Mouse (Mus musculus): ENCODE measurements around the gene Med18.

Med18 gene

GRCm38 (mm10) chr4:132477833-132478232 lies 14.1 kb upstream of the Med18 start:
- DNase-seq: no peak

- DNase-seq: no peak
Observed at GRCm38 (mm10) chr4:132475895-132476878, 12.5 kb upstream of the Med18 start.

DNA sequence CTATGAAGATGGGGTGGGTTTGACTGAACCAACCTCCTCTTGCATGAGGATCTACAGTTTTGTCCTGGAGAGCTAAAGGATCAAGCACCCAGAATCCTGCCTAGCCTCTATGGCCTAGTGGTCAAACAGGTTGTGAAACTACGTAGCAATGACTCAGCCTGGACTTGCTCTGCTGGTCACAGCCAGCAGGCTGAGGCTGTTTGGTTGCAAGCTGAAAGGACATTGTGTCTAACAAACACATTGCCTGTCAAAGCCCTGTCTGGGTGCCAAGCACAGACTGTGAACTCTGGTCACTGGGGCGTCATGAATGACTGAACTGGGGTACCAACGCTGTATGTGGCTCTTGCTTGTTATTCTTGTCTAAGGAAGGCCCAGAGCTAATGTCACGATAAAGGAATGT lies 10.9 kb upstream of the Med18 start:
- DNase-seq: no peak

GRCm38 (mm10) chr4:132473411-132473810 lies 9.7 kb upstream of the Med18 start:
- DNase-seq: no peak

GRCm38 (mm10) chr4:132469873-132470272 lies 6.2 kb upstream of the Med18 start:
- DNase-seq: no peak

DNA sequence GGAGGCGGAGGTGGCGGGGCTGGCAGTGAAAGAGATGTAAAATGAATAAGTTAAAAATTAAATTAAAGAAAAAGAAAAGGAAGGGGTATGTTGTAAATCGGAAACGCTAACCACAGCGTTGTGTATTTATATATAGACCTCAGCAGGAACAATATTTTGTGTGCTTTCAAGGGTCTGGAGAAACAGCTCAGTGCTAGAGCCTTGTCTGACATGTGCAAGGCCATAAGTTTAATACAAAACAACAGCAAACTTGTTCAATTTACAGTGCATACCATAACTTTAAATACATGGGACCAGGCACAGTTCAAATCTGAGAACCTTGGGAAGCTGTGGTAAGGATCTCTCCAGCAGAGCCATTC lies 513 bp upstream of the Med18 start:
- DNase-seq: no peak

DNA sequence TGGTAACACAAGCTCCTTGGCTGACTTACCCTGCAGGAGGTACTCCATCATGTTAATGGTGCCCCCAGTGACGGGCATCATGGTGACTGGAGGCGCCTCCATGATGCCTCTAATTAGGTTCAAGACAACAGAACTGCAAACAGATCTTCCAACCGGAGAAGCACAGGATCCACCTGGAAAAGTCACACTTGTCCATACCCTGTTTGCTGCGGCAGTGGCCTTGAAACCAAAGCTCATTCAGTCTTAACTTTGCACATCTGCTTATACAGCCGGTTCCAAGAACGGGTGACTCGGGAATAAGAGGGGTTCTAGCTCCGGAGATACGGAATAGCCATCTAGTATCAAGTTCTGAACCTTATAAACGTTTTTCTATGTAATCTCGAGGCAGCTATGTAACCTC lies 885 bp downstream of the Med18 start:
- no peak for DNase-seq

DNA sequence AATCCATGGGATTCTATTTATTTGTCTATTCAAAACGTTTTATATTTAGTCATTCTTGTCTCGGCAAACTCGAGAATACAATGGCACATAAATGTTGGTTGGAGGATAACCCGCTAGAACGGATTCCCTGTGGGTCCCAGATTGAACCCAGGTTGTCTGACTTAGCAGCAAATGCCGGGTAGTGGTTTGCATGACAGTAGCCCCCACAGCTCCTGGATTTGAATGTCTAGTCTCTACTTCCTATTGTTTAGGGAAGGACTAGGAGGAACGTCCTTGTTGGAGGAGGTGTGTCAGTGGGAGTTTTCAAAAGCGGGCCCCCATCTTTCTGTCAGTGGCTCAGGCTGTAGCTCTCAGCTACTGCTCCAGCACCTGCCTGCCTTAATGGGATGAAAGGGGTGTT lies 3.5 kb downstream of the Med18 start:
- no peak for DNase-seq

GRCm38 (mm10) chr4:132455561-132455960 lies 8.2 kb downstream of the Med18 start:
- no peak for DNase-seq

DNA sequence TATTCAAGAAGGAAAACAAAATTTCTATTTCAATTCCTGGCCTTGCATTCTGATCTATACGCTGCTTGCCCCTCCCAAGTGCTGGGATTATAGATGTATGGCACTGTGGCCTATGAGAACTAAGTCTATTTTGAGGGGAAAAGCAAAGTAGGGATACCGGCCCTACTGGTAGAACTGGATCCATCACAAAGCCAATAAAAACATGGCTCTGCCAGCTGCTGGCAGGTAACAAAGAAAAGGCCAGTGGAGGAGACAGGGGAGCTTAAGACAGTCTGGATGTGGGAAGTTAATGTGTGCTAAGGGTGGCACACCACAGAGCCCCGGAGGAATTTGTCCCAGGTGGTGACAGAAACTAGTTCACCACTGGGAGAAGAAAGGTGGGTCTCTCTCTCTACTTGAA lies 8.6 kb downstream of the Med18 start:
- no peak for DNase-seq

DNA sequence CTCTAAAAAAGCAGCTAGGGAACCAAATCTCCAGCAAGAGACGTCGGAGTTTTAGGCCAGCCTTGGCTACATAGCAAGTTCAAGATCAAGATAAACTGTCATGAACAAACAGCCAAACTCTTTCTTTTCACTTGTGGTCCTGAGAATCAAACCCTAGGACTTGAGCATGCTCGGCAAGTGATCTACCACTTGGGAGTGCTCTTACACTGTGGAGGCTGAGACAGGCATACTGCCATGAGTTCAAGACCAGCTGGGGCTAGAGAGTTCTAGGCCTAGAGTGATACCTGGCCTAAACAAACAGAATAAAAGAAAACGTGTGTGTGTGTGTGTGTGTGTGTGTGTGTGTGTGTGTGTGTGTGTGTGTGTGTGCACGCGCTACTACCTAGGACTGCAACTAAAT lies 9.5 kb downstream of the Med18 start:
- DNase-seq: no peak

- DNase-seq: no peak
Observed at GRCm38 (mm10) chr4:132449778-132450177, 13.9 kb downstream of the Med18 start.

DNA sequence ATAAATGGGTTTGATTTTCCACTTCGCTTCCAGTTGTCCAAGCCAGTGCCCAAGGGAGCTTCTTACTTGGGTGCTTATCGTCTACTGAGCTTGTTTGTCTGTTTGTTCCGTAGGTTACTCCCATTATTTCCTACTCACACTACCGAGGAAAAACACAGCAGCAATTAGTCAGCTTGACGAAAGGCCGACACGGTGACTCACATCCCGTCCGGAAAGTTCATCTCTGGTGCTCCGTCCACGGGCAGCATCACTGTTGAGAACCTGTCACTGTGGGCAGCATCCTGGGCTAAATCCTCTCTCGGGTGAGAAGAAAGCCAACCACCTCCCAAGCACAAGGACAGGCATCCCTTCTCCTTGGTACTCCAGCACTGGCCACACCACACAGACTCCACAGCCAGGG lies 17.6 kb downstream of the Med18 start:
- DNase-seq: no peak

DNA sequence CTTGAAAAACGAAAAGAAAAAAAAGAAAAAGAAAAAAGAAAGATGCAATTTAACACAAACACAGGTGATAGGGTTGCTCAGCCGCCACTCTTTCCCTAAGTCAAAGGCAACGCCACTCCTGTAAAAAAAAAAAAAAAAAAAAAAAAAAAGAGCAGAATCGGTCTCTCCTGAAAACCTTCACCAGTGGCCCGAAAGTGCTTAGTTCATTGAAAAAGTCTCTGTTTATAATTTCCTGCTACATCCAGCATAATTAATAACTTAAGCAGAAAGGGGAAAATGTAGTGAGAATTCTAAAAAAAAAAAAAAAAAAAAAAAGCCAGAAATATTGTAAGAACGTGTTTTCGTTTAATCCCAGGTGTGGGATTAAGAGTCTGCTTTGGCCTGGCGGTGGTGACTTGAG lies 19.2 kb downstream of the Med18 start:
- no peak for DNase-seq

DNA sequence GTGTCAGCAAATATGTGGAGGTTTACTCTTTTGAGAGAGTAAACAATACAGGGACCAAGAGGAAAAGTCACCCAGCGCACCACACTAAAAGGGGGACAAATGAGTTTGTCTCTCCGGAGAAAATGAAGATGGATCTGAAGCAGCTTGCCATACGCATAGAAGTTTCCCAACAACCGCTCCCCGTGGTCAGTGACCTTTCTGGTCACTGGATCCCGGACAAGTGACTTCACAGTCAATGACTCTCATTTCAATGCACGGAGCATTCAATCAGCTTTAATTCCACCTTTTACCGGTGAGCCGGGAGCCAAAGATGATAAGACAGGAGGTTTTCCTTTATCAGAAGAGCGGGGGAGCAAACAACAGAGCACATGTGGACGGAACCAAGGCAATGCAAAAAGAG lies 25.9 kb downstream of the Med18 start:
- DNase-seq: no peak

- no peak for DNase-seq
Observed at GRCm38 (mm10) chr4:132432717-132433372, 30.9 kb downstream of the Med18 start.

DNA sequence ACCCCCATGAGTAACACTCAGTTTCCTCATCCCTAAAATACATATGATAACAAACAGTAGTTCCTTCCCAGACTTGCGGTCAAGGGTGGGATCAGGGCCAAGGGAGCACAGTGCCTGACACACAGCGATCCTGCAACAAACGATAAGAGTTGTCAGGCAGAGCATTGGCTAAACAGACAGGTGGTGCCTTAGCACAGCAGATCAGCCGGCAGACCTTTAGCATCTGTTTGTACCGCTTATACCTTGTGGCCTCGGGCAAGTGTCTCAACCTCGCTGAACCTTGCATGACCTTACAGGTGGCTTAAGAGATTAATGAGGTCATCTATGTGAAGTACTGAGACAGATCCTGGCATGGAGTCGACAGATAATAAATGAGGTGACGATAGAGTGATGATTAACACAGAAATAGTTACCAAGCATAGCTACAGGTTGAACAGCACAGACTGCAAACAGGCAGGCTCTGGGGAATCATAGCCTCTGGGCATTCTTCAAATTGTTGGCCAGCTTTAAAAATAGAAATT lies 35.6 kb downstream of the Med18 start:
- DNase-seq: no peak

DNA sequence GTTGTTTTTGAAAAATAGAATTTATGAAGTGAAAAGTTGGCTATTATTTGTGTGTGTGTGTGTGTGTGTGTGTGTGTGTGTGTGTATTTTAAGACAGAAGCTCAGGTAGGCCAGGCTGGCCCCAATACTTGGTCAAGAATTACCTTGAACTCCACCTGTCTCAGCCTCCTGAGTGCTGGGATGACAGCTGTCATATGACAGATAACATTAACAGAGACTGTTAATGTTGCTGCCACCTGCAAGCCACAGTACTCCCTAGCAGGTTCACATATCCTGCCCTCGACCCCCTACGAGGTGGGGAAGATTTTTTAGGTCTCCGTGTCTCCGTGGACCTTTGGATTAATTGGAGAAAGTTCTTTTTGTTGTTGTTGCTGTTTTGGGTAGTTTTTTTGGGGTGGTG lies 36.2 kb downstream of the Med18 start:
- no peak for DNase-seq

DNA sequence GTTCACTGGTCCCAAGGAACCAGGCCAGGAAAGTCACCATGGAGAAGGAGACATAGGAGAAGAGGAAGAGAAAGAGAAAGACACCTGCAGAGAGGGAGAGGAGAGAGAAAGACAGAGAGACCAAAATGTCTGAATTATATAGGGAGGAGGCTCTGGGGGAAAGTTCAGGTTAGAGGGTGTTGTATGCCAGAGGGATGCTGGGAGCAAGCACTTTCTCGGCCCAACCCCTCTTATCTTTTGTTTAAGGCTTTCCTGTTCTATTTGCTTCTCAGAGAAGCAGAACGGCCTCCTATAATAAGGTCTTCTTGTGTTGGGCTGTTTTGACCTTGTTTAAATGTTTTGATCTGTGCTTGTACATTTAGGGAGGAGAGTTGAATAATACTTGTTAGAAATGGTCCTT lies 37.7 kb downstream of the Med18 start:
- DNase-seq: no peak

GRCm38 (mm10) chr4:132424765-132425164 lies 39.0 kb downstream of the Med18 start:
- DNase-seq: no peak

DNA sequence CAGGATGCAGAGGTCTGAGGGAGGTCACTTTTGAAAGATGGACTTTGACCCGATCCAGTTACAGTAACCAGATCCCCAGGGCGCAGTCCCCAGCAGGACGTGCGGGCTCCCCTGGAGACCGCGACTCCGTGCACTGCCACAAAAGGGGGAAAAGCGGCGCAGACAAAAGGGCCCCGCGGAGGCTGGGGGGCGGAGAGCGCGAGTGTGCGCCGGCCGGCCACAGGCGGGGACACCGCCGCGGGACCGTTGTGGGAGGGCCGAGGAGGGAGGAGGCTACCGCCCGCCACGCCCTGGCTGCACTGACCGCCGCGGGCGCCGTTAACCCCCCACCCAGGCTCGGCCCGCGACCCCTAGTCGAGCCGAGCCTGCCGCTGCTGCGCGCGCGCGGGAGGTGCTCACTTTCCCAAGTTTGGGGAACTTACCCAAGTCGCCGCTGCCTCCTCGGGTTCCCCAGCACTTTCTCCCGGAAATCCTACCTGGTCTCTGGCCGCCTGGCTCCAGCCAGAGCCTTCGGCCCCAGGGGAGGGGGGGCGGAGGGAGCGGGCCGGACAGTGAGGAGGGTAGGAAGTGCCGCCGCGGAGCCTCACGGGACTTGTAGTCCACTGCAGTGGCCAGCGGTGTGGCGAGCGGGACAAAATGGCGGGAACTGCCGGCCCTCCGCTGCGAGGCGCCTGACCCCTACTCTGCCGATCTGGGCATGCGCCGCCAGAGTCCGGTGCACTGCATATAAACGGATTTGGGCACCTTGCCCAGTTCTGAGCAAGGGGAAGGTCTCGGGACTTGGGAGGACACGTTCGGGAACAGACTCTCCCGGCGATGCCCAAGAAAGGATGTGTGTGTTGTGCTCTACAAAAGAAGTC lies 41.6 kb downstream of the Med18 start, which contains the start of gene Phactr4:
TSS of gene Phactr4 (minus strand) at position 567 of the 860 bp plus-strand sequence.
- DNase-seq: peak; percentile 95 to 98

DNA sequence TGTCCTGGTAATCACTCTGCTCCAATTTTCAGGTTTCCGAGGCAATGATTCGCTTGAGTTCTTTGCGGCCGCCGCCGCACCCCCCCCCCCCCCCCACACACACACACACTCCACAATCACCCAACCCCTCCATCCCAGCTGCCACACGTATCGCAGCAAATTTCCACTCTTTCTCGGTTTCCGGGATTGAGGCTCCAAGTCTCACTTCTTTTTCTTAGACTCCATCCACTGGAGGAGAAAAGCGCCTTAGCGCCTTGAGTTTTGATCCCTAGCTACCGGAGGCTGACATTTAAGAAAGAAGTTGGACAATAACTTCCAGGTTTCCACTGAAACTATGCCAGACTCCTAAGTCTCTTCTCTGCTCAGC lies 42.2 kb downstream of the Med18 start:
- DNase-seq: peak in 1 of 2 experiments; percentile 10

- no peak for DNase-seq
Observed at GRCm38 (mm10) chr4:132420471-132420870, 43.2 kb downstream of the Med18 start.
